Mouse (Mus musculus) yolk sac, embryonic 10.5 days (tissue): ENCODE results near the gene Zcchc7.

Experiments
- DNase-seq: peaks from one replicate; pipeline ENCODE4 v3.0.0-alpha.2; 2017; ENCODE audit warnings: low spot score

Gene Zcchc7

GRCm38 (mm10) chr4:44755553-44756133, at the start of gene Zcchc7:
Gene Zcchc7, plus strand, starts transcription at chr4:44755877.
- no peak for DNase-seq

DNA sequence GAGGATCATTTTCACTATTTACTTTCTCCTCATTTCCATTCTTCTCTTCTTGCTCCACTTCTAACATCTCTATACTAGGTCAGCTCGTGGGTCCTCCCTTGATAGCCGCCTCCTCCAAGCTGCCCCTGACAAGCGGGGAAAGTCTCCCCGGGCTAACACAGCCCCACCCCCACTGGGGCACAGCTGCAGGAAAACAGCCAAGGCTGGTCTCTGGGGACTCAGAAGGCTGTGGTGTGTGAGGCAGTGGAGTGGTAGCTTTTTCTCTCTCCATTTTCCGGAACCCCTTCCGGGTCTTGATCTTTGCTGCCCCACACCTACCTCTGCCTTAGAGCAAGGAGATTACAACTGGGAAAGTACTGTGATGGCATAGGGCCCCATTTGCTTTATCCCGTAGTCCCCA, 49.7 kb upstream of the Zcchc7 start:
- no peak for DNase-seq

DNA sequence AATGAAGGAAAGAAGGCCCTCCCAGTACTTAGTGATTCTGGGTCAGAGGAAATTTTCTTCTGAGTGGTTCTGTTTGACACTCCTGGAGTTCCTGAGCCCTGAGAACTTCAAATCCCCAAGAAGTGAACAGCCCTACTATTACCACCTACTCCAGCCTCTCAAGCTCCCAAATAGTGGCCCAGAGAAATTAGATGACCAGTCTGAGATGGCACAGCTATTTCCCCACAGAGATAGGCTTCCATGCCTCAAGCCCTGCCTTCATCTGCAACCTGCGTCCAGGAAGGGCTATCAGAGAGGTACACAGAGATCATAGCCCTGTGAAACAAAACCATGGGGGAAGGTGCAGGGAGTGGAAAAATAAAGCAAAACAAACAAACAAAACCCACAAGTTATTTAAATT, 48.8 kb upstream of the Zcchc7 start:
- no peak for DNase-seq

- no peak for DNase-seq
Observed at GRCm38 (mm10) chr4:44708311-44708710, 47.4 kb upstream of the Zcchc7 start.

DNA sequence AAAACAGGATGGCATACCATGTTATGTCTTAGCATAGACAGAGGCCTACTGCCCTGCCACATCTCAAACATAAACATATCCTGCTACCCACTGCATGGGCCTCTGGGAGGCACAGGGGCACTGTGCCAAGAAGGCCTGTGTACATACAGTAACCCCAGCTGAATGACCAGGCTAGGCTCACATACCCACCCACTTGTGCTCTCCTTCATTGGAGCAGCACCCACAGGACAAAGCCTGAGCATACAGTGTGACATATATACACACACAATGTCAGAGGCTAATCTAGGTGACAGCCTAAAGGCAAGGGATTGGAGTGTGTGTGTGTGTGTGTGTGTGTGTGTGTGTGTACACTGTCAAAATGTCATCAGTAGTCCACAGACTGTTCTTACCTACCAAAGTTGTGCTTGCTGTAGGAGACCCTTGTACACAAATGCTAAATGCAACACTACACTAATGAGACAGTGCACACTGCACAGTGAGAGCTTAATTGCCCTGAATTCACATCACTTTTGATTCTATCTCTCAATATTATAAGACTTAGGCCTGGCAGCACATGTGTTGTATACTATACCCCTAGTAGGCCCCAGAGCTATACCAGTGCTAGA, 46.5 kb upstream of the Zcchc7 start:
- DNase-seq: no peak

DNA sequence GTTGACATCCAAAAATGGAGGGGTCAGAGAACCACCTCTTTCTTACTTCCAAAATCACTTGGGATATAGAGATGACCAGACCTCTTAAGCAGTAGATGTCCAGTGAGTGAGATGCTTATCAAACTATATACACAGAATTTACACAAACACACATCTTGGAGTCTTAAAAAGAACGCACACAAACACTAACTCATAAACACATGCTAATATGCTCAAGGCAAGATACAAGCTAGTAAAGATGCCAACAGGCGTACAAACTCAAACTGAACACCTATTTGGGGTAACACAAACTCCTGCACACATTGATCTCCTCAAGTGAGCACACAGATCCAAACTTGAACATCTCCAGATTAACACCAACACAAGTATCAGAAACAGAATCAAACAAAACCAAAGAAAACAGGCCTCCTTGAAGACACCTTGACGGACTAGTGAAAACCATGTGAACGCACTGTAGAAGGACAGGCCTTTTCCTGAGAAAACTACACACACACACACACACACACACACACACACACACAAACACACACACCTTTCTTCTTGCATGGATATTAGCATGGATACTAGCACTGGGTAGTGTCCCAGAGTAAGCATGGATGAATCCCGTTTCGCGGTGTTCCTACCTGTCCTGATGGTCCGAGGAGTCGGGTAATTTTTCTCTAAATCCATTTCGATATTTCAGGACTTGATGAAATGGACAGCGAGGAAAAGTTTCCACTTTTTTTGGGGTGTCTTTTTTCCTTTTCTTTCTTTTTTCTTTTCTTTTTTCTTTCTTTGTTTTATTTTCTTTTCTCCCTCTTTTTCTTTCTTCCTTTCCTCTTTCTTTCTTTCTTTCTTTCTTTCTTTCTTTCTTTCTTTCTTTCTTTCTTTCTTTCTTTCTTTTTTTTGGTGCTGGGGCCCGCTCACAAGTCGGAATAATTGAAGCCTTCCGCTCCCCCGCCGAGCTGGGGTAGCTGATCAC, 45.7 kb upstream of the Zcchc7 start, which contains the start of gene Pax5:
TSS of gene Pax5 (minus strand) at position 748 of the 961 bp plus-strand sequence.
- DNase-seq: no peak

DNA sequence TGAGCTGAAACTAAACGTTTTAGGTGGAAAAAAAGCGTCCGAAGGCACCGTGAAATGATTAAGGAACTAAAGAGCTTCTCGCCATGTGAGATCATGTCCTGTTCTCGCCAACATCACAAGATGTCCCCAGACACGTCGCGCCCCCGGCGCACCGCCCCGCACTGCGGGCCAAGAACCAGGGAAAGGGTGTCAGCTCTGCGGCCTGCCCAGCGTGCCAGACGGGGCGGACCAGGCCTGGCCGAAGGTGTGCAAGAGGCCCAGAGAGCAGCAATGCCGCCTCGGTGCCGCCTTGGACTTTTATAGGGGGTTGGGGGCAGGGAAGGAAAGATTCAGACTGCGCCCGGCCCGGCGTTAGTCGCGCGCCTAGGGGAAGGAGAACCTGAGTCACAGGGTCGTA, 45.0 kb upstream of the Zcchc7 start:
- no peak for DNase-seq

GRCm38 (mm10) chr4:44711136-44711900, 44.4 kb upstream of the Zcchc7 start:
- DNase-seq: no peak

DNA sequence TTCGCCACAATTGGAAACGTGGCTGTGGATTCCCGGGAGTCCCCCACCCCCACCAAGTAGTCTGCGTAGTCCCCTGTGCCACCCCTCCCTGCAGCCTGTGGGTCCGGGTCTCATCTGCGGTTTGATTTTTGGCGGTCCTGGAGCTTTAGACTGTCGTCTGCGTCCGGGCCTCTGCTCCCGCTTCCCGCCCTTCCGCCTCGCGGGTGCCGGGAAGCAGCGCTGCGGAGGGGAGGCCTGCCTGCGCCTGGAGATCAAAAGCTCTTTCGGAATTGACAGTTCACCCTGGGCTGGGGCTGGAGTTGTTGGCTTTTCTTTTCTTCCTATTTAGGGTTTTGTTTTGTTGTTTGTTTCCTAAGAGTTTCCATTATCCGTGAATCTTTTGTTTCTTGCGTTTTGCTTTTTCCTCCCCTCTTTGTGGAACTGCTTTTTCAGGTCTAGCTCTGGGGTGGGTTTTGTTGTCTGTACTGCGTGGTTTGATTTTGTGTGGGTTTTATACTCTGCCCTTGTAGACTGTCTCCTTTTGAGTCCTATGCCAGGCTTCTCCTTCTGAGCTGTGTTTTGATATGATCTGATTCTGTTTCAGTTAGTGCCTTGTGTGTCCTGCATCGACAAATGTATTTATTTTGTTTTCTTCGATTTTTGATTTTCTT, 43.5 kb upstream of the Zcchc7 start:
- no peak for DNase-seq

DNA sequence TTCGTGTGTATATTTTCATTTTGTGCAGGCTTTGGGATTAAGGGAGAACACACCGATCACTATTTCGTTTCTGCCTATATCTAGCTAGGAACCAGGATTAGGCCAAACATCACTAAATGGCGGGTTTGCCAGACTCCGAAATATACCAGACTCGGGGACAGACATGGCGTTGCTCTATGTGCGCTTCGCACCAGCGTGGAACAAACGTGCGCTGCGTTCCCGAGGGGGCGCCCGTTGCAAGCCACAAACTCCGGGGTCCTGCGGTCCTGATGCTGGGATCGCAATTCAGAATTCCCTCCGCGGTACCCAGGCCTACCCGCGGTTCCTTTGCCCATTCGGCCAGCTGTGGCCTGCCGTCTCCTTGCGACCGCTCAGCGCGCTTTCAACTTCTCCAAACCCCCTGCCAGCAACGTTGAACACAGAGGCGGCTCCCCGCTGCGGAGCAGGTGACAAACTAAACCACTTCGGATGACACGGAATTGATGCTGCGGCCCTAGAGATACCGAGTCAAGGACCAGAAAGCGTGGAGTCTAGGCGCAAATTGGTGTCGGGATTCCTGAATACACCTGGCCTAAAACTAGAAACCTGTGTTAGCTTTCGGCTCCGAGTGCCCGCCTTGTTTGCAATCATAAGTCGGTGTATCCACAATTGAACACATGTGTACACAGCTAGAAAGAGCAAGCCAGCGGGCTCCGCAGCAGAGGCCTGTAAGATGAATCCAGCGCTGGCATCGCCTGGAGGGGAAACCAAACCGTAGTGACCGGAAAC, 42.7 kb upstream of the Zcchc7 start:
- DNase-seq: no peak

- no peak for DNase-seq
Observed at GRCm38 (mm10) chr4:44713554-44714051, 42.1 kb upstream of the Zcchc7 start.

DNA sequence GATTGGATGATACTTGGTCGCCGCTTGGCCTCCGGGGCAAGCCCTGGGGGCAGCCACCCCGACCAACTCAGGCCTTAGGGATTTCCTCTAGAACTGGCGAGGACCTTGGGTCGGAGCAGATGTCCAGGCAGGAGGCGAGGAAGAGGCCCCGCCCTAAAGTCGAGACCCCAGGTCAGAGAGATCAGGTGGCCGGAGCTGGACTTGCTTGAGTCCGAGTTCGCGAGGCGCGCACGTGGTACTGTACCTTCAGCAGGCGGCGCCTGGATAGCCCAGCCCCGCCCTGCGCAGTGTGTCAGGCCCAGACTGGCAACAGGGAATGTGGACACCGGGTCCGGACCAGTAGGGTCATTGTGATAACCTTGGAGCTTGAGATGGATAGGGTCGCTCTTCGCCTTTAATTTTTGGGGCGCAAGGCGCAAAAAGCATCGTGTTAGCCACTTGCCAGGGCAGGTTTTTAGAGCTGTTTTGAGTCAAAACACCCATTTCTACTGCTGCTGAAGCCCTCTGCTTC, 41.5 kb upstream of the Zcchc7 start:
- DNase-seq: no peak

DNA sequence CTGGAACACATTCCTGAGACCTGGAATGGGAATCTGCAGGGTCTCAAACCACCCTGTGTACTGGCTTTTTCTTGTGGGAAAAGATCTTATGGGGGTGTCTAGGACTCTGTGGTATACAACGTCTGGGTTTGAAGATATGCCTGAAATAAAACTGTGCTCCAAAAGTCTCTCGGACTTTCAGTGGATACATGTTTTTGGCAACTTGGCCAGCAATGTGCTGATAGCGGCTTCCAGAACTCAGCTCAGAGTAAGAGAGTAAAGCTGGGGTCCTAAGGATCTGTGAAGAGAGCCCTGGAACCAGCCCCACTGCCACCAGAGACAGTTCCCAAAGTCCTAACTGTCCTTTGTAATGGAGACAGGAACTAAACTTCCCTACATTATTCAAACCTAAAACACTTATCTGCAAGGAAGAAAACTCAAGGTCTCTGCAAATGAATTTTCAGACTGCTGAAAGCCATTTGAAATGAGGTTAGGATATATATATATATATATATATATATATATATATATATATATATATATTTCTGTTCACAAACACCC, 40.0 kb upstream of the Zcchc7 start:
- no peak for DNase-seq

DNA sequence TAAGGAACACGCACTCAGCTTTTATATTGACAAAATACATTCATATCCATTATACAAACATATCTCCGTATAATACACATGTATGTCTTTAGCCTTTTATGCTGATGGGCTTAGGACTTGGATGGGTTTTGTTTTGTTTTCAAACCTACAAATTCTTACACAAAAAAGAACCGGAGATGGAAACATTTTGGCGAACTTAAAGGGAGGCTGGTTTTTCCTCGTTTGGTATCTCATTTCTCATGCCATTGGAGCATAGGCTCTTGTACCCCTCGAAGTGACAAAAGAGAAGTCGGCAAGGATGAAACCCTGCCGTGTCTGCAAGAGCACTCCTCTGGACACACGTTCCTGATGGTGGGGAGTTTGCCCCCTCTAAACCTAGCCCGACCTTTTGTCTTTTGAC, 39.3 kb upstream of the Zcchc7 start:
- DNase-seq: no peak

DNA sequence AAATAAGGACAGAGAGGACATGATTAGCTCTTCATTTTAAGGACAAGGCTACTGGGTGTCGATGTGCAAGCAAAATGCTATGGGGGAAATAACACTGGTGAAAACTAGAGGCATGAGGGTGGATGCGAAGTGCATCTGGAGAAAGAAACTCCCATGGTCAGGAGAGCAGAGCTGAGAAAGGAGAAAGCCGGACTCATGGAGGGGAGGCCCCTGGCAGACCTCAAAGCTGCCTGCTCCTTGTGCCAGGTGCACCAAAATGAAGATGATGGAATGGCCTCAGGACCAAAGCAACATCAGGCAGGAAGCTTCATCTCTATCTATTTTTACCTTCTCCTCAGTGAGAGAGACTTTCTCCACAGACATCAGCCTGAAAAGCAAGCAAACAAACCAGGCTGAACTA, 38.0 kb upstream of the Zcchc7 start:
- DNase-seq: no peak

DNA sequence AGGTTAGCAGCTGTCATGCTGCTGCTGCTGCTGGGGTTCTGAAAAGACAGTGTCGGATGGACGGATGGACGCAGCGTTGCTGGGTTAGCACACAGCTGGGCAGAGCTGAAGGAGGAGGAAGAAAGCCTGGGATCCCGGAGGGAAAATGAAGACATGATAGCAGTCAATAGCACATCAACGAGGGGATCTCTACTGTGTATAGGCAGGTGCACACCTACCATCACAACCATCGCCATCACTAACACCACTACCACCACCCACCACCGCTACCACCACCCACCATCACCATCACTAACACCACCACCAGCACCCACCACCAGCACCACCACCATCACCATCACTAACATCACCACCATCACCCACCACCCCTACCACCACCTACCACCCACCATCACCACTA, 35.6 kb upstream of the Zcchc7 start:
- no peak for DNase-seq

DNA sequence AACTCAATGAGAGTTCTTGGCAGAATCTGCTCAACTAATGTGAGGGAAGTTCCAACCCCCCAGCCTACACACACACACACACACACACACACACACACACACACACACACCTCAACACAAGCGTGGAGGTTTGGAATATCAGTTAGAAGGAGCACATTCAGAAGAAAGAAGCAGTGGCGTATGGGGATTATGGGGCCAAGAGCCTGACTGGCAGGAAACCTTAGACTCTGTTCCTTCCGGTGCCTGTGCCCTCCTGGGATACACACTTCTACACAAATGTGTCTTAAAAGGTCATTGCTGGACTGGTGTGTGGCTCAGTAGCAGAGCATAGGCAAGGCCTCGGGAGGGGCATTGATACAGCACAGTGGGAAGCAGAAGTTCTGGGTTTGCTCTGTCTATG, 34.4 kb upstream of the Zcchc7 start:
- DNase-seq: no peak

DNA sequence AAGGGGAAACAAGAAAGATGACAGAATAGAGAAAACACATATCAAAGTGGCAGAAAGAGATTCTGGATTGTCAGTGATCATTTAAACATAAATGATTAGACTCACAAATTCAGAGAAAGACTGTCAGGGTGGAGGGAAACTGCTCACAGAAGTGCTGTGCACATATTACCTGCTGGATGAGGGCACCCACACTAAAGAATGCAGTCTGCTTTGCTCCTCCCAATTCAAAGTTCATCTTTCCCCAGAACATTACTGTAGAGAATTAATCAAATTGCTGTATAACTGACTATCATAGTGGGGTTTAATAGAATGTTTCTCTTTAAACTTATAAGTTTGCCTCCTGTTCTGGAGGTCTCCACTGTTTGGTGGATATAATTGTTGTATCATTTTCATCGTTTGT, 15.2 kb upstream of the Zcchc7 start:
- no peak for DNase-seq

DNA sequence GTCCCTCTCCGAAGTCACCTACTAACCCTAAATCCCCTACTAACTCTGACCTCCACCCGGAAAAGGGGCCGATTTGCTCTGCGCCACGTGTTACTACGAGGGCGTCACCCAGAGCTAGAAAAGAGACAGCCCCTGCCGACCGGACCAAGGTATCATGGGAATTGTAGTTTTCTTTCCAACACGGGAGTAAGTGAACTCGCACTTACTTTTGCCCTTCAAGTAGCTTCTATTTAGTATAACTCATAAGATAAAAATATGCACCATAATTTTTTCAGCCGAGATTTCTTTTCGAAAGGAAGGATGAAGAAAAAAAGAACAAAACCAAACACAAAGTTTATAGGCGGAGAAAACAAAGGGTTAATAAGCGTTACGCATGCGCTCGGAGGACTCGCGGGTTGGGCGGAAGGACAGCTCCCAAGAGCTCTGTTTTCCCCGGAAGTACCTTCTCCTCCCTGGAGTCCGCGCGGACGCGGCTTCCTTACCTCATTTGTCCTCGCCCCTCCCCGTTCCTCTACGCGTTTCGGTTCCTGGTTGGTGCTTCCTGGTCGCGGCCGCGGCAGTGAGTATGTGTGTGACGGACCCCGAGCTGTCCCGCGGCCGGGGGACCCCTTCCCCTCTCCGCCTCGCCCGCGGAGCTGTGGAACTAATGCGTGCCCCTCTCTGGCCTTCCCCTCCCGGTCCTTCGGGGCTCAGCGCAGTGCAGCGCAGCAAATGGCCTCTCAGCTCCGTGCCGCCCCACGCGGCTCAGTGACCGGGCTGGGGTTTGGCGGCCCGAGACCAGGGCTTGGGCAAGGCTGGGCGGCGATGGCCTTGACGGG, 666 bp downstream of the Zcchc7 start:
- peak; percentile 95 for DNase-seq
